Mouse (Mus musculus) heart, adult 18-20 months (tissue): ENCODE results near the gene Rnf150. TPM values are rescaled to one million over a fixed set of nuclear protein-coding genes. Genes with fewer than 3 reads are reported as not detected.
A peak's percentile ranks its signal among the peaks of the same experiment; 100 is the strongest.

Experiments used
- DNase-seq, 2 experiments: peaks; one replicate each; pipeline ENCODE4 v3.0.0; 2021 to 2022; ENCODE audit warnings: mixed read lengths in 1 of 2
- total RNA-seq, 2 experiments: library from RNA; stranded (reverse); gene quantifications; 2 replicates each; pipeline ENCODE4 v1.2.3; 2021

Rnf150 gene
- total RNA-seq, 2 experiments from 2014 or later = 14.7 to 15.1 TPM

DNA sequence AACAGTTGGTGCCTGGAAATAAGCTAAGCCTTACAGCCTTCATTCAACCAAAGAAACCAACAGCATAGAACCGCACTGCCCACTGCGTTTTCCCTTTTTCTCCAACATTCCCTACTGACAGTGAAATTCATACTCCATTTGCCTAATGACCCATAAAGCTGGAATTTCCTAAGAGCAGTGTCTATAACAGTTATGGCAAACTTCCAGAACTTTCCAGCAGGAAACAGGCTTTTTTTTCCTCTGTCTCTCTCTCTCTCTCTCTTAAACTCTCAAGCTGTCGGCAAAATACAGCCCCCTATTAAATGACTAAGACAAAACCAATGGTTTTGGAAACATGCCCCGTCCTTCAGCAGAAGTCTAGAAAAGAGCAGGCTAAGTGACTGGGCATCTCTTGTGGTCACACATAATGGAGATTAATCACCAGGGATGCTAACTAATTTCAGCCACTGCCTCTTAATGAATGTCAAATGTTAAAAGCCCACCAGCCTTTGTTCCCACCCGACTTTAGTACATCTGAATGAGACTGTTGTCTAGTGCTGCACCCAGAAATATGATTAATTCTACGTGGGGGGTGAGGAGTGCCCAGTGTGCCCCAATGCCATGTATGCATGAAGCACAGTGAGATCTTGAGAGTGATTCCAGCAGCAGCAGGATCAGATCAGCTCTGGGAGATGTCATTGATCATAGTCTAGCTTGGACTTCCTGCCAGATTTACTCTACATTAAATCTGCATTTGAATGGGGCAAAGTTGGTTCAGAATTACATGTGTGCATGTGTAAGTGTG is 80.3 kb downstream of the Rnf150 start:
- peak in 1 of 2 experiments; percentile 13 for DNase-seq

DNA sequence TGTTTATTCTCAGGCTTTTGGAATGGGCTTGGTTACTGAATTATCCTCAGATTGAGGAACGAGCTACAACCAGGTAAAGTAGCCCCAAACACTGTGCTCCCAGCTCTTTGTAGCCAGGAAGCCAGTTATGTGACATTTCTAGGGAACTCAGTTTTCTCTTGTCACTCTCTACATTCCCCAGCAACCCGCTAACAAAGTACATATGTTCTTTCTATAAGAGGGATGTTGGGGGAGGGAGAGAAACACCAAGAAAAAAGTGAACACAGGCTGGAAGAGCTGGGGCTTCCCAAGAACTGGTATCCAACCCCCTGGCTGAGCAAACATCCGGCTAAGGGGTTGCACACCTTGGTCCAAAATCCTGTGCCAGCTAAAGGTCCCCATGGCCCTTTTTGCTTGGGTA is 82.7 kb downstream of the Rnf150 start:
- DNase-seq = no peak

DNA sequence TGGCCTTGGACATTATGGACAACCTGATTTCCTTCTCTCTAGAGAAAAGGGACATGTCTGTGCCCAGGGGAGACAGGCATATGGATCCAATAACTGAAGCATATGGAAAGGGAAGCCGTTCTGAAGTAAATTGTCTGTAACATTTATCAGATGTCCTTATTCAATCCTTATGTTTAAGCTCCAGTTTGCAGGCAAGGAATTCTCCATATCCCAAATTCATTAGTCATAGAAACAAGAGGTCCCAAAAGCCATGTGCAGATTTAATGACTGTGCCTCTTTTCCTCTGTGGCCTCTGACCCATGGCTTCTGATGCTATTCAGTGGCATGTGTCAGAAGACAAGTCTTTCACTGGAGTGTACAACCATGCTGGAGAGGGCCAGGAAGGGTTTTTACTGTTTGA is 83.5 kb downstream of the Rnf150 start:
- no peak for DNase-seq

DNA sequence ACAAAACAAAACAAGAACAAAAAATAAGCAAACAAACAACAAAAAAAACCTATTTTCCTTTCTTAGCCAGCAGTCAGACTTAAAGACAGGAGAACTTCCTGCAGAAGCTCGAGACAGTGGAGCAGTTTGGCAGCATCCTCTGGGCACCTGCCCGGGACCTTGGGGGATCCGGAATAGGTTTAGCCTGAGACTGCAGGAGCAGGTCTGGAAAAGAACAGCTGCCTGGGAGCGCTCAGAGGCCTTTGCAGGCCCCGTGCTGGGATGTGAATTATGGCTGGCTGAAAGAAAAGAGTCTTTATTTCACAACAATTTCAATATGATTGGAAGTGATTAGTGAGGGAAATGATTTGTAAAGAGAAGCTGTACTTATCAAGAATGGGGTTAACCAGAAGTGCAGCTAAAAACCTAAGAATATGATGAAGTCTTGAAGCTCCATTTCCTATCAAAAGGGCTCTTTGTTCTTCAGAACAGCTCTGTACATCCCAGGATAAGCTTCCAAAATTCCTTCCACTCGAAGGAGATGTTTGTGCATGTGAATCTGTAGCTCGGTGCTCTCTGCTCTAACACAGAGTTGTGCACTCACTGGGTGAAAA is 92.1 kb downstream of the Rnf150 start:
- DNase-seq = no peak

DNA sequence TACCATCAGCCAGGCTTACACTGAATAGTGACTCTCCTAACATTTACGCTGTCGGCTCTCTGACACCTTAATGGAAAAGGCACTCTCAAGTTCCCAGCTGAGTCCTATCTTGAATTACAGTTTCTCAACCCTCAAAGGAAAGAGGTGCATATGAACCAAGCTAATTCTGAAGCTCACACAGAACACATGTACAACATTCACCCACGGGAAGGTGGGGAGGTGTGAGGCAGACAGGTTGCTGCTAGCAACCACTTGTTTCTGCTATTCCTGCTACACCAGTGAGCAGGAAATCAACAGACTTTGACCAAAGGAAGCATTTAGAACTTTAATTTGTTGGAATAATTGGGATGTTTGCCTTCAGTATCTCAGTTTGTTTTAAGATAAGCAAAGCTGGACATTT is 96.3 kb downstream of the Rnf150 start:
- no peak for DNase-seq

DNA sequence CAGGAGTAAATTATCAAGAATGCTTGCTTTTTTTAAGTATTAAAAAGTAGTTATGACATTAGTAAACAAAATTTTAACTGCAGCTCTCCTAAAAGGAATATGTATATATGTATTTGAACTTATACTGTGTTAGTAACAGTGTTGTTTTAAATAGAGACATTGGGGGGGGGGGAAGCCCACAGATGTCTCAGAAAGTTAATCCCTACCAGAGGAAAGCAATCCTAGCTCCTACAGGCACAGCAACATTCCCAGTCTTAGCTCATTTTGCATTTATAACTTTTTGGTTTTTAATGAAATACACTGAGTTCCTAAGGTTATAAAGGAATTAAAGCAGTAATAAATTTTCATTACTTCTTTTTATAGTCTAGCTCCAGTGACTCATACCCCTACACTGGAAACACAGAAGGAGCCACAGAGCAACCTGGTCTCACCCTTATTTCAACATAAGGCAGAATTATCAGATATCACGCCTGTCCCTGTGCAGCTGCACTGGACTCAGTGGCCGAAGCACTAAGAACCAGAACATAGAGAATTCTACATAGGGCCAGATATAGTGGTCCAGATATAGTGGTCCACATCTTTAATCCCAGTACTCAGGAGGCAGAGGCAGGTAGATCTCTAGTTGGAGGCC is 96.9 kb downstream of the Rnf150 start:
- DNase-seq = no peak

DNA sequence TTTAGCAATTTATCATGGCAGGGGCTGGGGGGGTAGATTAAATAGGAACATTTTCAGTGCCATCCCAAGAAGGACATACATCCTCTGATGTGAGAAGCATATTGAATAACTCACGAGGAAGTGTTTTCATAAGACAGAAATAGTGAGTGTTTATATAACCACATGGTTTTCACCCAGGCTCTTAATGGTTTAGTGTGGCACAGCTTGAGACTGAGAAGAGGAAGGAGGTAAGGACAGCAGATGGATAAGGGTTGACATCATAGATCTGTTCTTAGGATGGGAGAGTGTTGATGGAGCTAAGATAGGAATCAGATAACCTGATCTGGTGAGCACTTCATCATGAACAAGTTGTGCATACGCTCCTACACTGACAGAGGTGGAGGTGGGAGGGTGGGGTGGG is 101.4 kb downstream of the Rnf150 start:
- no peak for DNase-seq

DNA sequence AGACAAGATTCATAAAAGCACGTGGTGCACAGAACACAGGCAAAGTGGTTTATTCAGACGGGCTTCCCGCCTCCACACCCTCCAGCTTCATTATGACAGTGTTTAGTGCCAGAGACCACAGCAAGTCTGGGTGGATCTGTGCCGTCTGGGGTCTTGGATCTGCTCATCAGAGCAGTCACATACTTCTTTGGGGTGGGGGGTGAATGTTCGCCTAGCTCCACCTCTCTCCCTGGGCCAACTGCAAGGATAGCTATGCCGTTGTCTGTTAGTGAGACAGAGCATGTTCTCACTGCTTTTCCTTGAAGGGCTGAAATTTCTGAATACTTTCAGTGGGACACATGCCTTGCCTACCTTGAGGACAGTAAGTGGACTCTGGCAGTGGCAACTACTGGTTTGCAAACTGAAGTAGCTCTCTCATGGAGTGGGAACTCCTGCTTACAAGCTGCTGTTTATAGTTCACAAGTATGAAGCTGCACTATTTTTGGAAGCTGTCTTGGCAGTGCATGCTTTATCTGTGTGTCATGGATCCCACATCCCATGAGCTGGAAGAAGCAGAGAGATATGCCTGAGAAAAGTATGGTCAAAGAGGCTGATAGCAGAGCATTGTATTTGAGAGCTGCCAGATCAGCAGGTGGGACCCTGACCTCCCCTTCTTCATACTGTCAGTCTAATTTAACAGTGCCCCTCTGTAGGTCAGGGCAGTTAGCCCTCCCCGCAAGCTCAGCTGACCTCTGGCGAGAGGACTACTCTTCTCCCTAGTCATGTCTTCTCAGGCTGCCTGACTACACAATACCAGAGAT is 104.9 kb downstream of the Rnf150 start:
- peak; percentile 63 to 75 for DNase-seq

DNA sequence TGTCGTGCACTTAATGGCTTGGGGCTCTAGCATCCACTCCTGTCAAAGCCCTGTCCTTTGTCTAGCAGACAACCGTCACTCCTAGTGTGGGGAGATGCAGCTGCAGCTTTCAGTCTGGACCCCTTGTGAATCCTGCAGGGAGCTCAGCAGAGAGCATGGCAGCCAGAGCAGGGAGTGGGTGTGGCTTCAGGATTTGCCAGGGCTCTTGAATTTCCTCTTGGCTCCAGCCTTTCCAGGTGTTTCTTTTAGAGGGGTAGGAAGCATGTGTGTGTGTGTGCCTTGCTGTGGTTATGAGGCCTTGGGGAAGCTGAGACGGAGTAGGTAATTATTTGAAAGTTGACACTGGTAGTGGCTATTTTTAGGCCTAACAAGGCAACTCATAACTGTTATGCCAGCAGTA is 106.8 kb downstream of the Rnf150 start:
- peak in 1 of 2 experiments; percentile 27 for DNase-seq

DNA sequence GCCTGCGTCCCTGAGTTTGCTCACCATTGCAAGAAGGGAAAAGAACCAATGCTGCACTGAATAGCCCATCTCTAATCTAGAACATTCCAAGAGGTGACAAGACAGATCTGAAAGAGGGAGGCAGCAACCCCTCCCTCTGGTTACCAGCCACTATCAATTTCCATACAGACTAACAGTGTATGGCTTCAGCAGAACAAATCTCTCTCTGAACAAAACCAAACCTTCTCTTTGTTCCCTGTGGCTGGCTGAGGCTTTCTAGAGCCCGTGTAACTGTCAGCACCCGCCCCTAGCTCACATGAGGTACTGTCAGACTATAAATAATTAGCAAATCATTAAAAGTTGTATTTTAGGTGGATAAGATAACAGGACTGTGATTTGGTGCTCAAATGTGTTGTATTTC is 109.7 kb downstream of the Rnf150 start:
- no peak for DNase-seq

DNA sequence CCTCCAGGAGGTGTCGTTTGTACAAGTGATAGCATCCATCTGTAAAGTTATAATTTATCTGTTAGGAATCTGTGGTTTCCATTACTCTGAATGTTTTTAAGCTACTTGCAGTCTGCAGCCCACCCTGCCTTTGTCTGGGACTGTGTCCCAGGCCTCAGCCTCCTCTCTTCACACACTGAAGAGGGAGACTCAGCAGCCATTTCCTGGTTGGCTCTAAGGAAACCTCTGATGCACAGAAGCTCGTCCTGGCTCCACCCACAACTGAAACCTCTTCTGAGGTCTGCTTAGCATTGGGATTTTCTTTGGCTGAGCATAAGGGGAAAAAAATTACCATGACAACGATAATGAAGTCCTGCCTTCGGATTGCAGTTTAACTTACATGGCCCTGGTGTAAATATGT is 110.2 kb downstream of the Rnf150 start:
- DNase-seq = no peak

DNA sequence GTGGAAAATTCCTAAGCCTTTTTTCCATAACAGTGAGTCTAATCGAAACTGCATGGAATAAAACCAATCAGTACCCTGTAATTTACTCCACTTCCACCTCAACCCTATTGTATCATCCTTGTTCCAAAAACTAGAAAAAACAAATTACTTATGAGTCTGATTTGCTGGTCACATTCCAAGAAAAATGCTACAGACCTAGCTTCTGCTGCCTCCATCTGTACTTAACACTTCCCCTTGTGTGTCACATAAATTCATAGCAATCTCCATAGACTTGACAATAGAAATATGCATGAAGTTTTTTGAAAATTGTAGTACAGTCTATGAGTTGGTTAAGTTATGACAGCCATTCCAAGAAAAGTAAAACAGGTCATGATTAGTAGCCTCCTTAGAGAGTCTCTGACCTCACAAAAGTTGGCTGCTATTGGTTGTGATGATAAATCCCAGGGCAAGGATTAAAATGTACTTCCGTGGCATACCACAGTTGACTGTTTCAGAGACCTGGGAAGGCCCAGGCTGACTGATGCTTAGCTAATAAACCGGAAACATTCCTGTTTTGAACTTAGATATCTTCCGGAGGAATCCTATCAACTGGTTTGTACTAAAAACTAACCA is 118.2 kb downstream of the Rnf150 start:
- DNase-seq = no peak

DNA sequence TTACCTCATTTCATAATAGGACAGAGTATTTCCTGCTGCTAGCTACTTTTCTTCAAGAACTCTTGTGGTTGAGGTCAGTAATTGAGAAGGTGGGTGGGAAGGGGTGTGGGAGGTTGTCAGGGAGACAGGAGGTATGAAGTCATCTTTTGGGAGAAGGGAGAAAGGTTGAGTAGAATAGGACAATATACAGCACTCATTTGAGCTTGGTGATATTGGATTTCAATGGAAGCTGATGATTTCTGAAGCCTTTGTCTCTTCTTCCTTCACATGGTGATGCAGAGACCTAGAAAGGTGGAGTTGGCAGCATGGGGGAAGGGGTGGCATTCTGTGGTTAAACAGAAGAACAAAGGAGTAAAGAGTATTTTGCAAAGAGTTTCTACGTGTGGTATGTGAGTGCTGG is 119.7 kb downstream of the Rnf150 start:
- DNase-seq = no peak

DNA sequence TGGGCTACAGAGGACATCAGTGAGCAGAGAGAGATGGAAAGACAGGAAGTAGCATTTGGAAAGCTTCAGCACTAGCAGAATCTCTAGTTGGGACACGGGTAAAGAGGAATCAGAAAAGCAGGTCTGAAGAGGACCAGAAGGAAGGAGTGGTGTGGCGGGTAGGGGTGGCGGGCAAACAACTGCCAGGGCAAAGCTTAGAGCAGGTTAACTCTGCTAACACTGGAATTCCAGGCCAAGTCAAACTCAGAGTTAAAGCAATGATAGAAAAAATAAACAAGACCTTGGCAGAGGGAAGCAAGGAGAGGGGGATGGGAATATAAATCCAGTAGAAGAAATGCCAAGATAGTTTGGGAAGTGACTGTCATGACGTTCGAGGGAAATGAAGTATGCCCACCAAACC is 120.1 kb downstream of the Rnf150 start:
- DNase-seq = no peak

DNA sequence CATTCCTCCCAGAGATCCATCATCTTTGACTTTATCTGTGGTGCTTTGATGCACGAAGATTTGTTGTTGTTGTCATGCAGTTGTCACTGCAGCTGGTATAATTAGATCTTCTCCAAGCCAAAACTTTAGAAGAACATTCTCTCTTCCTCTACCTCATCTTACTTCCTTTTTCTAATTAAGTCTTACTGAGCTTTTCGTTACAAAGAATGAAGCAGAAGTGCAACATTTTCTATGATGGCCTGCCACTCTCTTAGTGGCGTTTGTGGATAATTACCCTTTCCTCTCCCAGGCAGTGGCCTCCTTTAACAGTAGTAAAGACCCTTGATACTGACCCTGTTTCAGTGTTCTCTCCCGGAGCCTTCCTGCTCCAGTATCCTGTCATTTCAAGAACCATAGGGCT is 128.9 kb downstream of the Rnf150 start:
- DNase-seq = no peak

DNA sequence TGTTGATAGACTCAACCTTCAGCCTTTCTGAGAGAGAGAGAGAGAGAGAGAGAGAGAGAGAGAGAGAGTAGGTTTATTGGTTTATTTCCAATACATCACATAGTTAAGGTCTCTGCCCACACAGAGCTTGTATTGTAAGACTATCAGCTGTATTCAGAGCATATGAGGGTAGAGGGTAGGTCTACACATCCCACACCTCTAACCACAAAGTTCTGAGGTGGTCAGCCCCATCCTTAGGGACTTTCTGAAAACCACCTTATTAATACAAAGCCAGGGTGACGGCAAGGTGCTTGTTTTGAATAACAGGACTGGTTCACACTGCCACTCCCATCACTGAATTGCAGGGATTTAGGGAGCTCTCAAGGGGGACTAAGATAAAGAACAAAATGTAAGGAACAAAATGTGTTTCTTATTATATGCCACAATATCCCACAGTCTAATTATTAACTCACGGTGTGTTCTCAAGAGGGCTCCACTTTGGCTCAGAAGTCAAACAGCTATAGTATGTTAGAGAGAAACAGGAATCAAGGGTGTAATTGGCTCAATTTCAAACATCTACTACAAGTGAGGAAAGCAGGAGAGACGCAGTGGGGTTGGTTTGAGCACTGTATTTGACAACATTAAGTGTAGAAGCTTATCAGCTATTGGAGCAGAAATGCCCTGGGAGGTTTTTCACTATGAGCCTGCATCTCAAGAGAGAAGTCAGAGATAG is 132.7 kb downstream of the Rnf150 start:
- no peak for DNase-seq

DNA sequence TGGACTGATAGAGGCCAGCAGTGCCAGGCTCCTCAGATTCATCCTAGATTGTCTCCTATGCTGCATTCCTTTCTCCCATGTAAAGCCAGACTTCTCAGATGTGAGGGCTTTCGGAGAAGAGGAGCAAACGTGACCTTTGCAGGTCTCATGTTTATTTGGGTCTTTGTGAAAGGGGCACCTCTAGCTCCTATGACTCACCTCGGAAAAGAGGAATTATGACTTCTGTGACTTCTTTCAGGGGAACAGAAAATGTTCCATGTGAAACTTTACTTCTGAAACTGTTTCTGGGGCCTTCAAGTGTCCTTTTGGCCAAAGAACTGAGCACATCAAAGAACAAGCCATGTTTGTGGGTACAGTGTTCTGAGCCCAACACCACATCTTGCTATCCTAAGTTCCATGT is 133.7 kb downstream of the Rnf150 start:
- DNase-seq = no peak

DNA sequence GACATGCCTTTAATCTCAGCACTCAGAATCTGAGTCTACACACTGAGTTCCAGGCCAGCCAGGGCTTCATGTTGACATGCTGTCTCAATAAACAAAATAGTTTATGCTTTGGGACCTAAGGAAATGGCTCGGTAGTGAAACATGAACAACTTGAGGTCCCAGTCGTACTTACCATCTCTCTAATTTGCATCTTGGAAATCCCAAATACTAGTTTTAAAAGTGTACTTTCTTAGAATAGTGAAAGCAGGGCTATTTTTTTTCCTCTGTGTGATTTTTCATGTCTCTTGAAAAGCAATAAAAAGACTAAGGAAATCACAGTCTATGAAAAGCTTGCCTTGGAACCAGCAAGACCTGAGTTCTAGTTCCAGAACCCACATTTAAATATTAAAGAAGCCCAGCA is 135.6 kb downstream of the Rnf150 start:
- DNase-seq = no peak

DNA sequence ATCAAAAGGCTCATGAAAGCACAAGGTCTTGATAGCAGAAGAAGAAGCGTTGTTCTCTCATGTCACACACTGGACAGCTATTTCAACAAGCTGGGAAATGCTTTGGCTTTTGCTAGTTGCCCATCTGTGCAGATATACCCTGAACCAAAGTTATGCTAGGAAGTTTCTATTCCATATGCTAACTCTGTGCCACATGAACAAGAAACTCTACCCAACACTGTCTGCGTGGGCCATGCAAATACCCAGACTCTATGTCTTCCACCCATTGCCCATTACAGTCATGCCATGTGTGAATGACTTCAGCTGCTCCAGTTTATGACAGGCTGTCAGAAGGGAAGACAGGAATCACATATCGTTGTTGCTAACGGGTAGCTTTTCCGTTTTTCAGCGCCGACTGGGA is 140.0 kb downstream of the Rnf150 start:
- DNase-seq = no peak

DNA sequence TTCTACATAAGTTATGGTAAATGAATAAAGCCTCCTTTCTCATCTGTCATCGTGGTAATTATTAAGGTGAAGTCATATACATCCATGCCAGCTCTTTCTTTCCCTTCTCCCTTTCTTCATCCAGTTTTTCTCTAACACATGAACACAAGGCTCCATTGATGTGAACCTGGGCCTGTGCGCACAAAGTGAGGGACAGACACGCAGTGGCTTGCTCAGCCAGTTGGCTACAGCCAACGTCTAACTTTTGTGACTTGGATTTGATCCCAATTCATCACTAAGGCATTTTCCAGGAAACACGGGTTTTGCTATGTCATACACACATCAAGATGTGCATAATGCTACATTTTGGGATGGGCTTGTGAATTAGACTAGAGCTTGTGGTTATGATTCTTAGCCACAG is 146.3 kb downstream of the Rnf150 start:
- DNase-seq = peak in 1 of 2 experiments; percentile 0

DNA sequence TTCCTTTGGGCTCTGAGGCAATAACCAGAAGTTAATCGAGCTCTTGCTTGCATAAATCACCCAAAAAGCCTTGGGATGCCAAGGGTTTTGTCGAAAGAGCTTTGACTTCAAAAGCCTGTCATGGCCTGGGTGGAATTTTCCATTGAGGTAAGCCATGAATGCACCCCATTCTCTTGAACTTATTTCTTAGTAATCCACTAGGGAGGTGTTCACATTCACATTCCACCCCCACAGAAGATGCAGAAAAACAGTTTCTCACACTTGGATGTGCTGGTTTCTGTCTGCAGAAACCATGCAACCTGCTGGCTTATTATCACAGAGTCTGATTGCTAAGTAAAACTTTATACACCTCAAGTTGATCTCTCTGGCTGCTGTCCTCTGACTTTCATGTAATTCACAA is 148.1 kb downstream of the Rnf150 start:
- DNase-seq = peak in 1 of 2 experiments; percentile 1

DNA sequence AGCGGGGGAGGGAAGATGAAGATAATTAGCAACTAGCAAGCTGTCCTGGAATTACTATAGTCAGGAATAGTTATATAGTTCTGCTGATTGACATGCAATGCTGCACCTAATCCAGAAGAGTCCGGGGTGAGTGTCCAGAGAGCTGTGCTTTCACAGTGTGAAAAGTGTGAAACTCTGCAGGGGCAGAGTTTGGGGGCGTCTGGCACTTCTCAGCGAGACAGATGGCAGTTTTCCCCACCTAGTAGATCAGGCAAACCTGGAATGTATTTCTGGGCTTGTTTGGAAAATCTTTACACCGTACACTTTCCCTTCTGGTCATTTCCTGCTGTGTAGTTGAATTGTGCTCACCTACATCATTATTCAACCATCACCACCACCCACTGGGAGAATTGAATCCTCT is 148.6 kb downstream of the Rnf150 start:
- DNase-seq = peak in 1 of 2 experiments; percentile 0
